Mouse (Mus musculus): ENCODE data around the gene Tspan9.

DNA sequence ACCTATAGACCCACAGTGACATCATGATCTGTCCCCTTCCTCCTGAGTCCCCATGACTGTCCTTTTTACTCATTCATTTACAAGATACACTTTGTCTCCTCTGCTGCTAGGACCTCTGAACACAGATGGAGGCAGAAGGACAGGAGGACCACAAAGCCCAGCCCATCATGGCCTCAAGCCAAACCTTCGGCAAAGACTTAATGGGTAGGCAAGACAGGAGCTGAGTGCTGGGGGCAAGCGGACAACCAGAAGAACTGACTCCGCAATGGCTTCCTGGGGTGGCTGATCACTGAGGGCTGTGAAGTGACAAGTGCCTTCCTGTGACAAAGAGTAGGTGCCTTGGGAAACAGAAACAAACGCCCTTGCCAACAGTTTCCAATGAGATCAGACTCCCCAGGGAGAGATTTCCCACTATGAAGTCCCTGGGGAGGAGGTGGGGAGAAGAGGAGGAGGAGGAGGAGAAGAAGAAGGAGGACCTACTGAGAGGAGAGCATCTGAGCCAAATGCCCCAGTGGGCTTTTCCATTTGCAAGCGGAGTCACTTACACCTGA lies 67.9 kb downstream of the Tspan9 start:
- TF ChIP-seq CTCF (IDR thresholded peaks at IDR 0.05; ENCODE audit: low read depth), result no peak
- TF ChIP-seq EP300 (IDR thresholded peaks at IDR 0.05; ENCODE audit: low read depth), result no peak

Measured in liver, postnatal 0 days (tissue).